Mouse (Mus musculus): ENCODE results near the gene Pex14. TPM values are rescaled to one million over a fixed set of nuclear protein-coding genes. Genes with fewer than 3 reads are reported as not detected.

Pex14 gene
- polyA plus RNA-seq, 1 experiment from 2014 or later, result 38.9 TPM

GRCm38 (mm10) chr4:149036592-149036991 lies 63.1 kb downstream of the Pex14 start:
- ATAC-seq (no peak), DNase-seq (ENCODE audit: low spot score) (no peak)
- Histone ChIP-seq H3K27ac (ENCODE audit: low read length) (no peak overlapping the region), H3K36me3 (ENCODE audit: insufficient read depth, low read length) (no peaks in the 10 kb centered on the region), H3K27me3 (replicated peaks; ENCODE audit: insufficient read depth, low read length) (no peaks in the 10 kb centered on the region), H3K4me2 (replicated peaks; ENCODE audit: low read depth, low read length) (no peak overlapping the region), H3K4me1 (ENCODE audit: insufficient read depth, low read depth, low read length) (no peaks in the 10 kb centered on the region), H3K9me3 (ENCODE audit: low read length) (no peaks in the 10 kb centered on the region), H3K4me3 (ENCODE audit: low read depth, low read length) (no peak overlapping the region), H3K9ac (replicated peaks; ENCODE audit: low read depth) (no peak overlapping the region)
- TF ChIP-seq CTCF (IDR thresholded peaks at IDR 0.05), result no peak
- no peak for TF ChIP-seq EP300 (IDR thresholded peaks at IDR 0.05)
- WGBS, result 63% methylated on average over 9 of the region's 9 CpGs

- ATAC-seq (peak; percentile 46; the same call in 1 of the 2 replicates), DNase-seq (ENCODE audit: low spot score) (no peak)
- H3K9me3 ChIP-seq (ENCODE audit: low read length), result no peaks in the 10 kb centered on the region
- H3K27ac ChIP-seq (ENCODE audit: low read length), result no peak overlapping the region
- WGBS, result 80% methylated on average over 4 of the region's 4 CpGs
- no peak overlapping the region for H3K4me3 ChIP-seq (ENCODE audit: low read depth, low read length)
- H3K9ac ChIP-seq (replicated peaks; ENCODE audit: low read depth), result no peak overlapping the region
- H3K4me1 ChIP-seq (ENCODE audit: insufficient read depth, low read depth, low read length), result no peaks in the 10 kb centered on the region
- peak; percentile 67 for TF ChIP-seq CTCF (IDR thresholded peaks at IDR 0.05)
- no peak for TF ChIP-seq EP300 (IDR thresholded peaks at IDR 0.05)
- H3K27me3 ChIP-seq (replicated peaks; ENCODE audit: insufficient read depth, low read length), result no peaks in the 10 kb centered on the region
- no peaks in the 10 kb centered on the region for H3K36me3 ChIP-seq (ENCODE audit: insufficient read depth, low read length)
- no peak overlapping the region for H3K4me2 ChIP-seq (replicated peaks; ENCODE audit: low read depth, low read length)
Measured at GRCm38 (mm10) chr4:149031507-149031906, 68.2 kb downstream of the Pex14 start.

- Histone ChIP-seq H3K36me3 (ENCODE audit: insufficient read depth, low read length) (no peaks in the 10 kb centered on the region), H3K27ac (ENCODE audit: low read length) (no peak overlapping the region), H3K4me2 (replicated peaks; ENCODE audit: low read depth, low read length) (no peak overlapping the region), H3K9ac (replicated peaks; ENCODE audit: low read depth) (no peak overlapping the region), H3K4me1 (ENCODE audit: insufficient read depth, low read depth, low read length) (no peaks in the 10 kb centered on the region), H3K4me3 (ENCODE audit: low read depth, low read length) (no peak overlapping the region), H3K9me3 (ENCODE audit: low read length) (no peaks in the 10 kb centered on the region), H3K27me3 (replicated peaks; ENCODE audit: insufficient read depth, low read length) (no peaks in the 10 kb centered on the region)
- TF ChIP-seq CTCF (IDR thresholded peaks at IDR 0.05) (no peak), EP300 (IDR thresholded peaks at IDR 0.05) (no peak)
- no peak for ATAC-seq
- 59% methylated on average over 9 of the region's 9 CpGs for WGBS
- DNase-seq (ENCODE audit: low spot score), result no peak
Measured at GRCm38 (mm10) chr4:149027571-149027970, 72.1 kb downstream of the Pex14 start.

GRCm38 (mm10) chr4:149025242-149025641 lies 74.4 kb downstream of the Pex14 start:
- Histone ChIP-seq H3K4me1 (ENCODE audit: insufficient read depth, low read depth, low read length) (no peaks in the 10 kb centered on the region), H3K9ac (replicated peaks; ENCODE audit: low read depth) (no peak overlapping the region), H3K4me2 (replicated peaks; ENCODE audit: low read depth, low read length) (no peak overlapping the region), H3K27me3 (replicated peaks; ENCODE audit: insufficient read depth, low read length) (no peaks in the 10 kb centered on the region), H3K9me3 (ENCODE audit: low read length) (no peaks in the 10 kb centered on the region), H3K27ac (ENCODE audit: low read length) (no peak overlapping the region), H3K4me3 (ENCODE audit: low read depth, low read length) (no peak overlapping the region), H3K36me3 (ENCODE audit: insufficient read depth, low read length) (no peaks in the 10 kb centered on the region)
- 73% methylated on average over 10 of the region's 10 CpGs for WGBS
- DNase-seq (ENCODE audit: low spot score) (no peak), ATAC-seq (no peak)
- no peak for TF ChIP-seq EP300 (IDR thresholded peaks at IDR 0.05)
- no peak for TF ChIP-seq CTCF (IDR thresholded peaks at IDR 0.05)

GRCm38 (mm10) chr4:149021021-149021420 lies 78.7 kb downstream of the Pex14 start:
- no peak overlapping the region for H3K4me2 ChIP-seq (replicated peaks; ENCODE audit: low read depth, low read length)
- H3K36me3 ChIP-seq (ENCODE audit: insufficient read depth, low read length), result no peaks in the 10 kb centered on the region
- no peak overlapping the region for H3K27ac ChIP-seq (ENCODE audit: low read length)
- no peaks in the 10 kb centered on the region for H3K9me3 ChIP-seq (ENCODE audit: low read length)
- H3K4me3 ChIP-seq (ENCODE audit: low read depth, low read length), result no peak overlapping the region
- DNase-seq (ENCODE audit: low spot score) (no peak), ATAC-seq (no peak)
- H3K9ac ChIP-seq (replicated peaks; ENCODE audit: low read depth), result no peak overlapping the region
- TF ChIP-seq EP300 (IDR thresholded peaks at IDR 0.05) (no peak), CTCF (IDR thresholded peaks at IDR 0.05) (no peak)
- H3K4me1 ChIP-seq (ENCODE audit: insufficient read depth, low read depth, low read length), result no peaks in the 10 kb centered on the region
- H3K27me3 ChIP-seq (replicated peaks; ENCODE audit: insufficient read depth, low read length), result no peaks in the 10 kb centered on the region

- DNase-seq (ENCODE audit: low spot score) (peak; percentile 37), ATAC-seq (peak; percentile 57)
- WGBS, result 49% methylated on average over 6 of the region's 6 CpGs
- H3K9ac ChIP-seq (replicated peaks; ENCODE audit: low read depth), result no peak overlapping the region
- no peak overlapping the region for H3K4me2 ChIP-seq (replicated peaks; ENCODE audit: low read depth, low read length)
- H3K27ac ChIP-seq (ENCODE audit: low read length), result no peak overlapping the region
- H3K4me3 ChIP-seq (ENCODE audit: low read depth, low read length), result no peak overlapping the region
- H3K27me3 ChIP-seq (replicated peaks; ENCODE audit: insufficient read depth, low read length), result no peaks in the 10 kb centered on the region
- no peaks in the 10 kb centered on the region for H3K9me3 ChIP-seq (ENCODE audit: low read length)
- no peak for TF ChIP-seq EP300 (IDR thresholded peaks at IDR 0.05)
- no peak for TF ChIP-seq CTCF (IDR thresholded peaks at IDR 0.05)
- no peaks in the 10 kb centered on the region for H3K4me1 ChIP-seq (ENCODE audit: insufficient read depth, low read depth, low read length)
- H3K36me3 ChIP-seq (ENCODE audit: insufficient read depth, low read length), result no peaks in the 10 kb centered on the region
Measured at GRCm38 (mm10) chr4:149019456-149019855, 80.2 kb downstream of the Pex14 start.

GRCm38 (mm10) chr4:149006756-149007155 lies 92.9 kb downstream of the Pex14 start:
- Histone ChIP-seq H3K9ac (replicated peaks; ENCODE audit: low read depth) (no peak overlapping the region), H3K4me3 (ENCODE audit: low read depth, low read length) (no peak overlapping the region), H3K36me3 (ENCODE audit: insufficient read depth, low read length) (no peaks in the 10 kb centered on the region), H3K9me3 (ENCODE audit: low read length) (no peaks in the 10 kb centered on the region), H3K4me1 (ENCODE audit: insufficient read depth, low read depth, low read length) (no peaks in the 10 kb centered on the region), H3K4me2 (replicated peaks; ENCODE audit: low read depth, low read length) (no peak overlapping the region), H3K27ac (ENCODE audit: low read length) (no peak overlapping the region), H3K27me3 (replicated peaks; ENCODE audit: insufficient read depth, low read length) (no peaks in the 10 kb centered on the region)
- DNase-seq (ENCODE audit: low spot score) (no peak), ATAC-seq (no peak)
- WGBS, result 90% methylated on average over 6 of the region's 6 CpGs
- no peak for TF ChIP-seq CTCF (IDR thresholded peaks at IDR 0.05)

All from lung, postnatal 0 days (tissue).